Mouse (Mus musculus) cerebellum, adult 11-12 months (tissue): ENCODE results near the gene 4933405L10Rik.

Experiments
- DNase-seq: peaks from one replicate; pipeline ENCODE4 v3.0.0; 2022

4933405L10Rik gene

DNA sequence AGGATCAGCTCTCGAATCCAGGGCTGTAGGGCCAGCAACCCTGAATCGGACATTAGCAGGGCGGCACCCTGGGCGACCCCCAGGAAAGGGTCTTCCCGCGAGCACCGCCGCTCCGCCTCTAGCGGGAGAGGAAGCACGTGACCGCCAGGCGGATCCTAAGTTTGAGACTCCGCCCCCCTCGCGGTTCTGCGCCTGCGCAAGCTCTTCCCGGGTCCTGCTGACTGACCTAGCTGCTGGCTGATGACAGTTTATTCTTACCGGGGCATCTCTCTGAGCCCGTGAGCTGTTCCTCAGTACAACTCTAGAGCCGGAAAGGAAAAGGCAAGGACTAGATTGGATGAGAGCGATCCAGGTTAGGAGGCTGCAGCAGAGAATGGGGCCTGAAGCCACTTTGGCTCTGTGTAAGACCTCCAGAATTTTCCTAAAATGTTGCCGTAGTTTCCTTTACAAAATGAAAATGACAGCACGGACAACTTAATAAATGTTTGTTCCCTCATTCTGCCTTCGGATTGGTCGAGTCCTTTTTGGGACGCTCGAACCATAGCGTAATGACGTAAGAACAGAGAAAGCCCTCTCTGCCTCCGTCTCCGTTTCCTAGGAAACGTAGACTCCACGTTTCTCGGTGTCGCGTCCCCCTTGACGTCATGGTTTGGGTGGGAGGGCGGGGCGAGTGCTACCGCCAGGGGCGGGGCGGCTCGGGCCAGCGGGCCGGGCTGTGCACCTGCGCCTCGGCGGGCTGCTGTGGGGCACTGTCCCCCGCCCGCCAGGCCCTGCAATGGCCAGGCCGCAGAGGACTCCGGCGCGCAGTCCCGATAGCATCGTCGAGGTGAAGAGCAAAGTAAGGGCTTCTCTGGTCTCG is 6.3 kb upstream of the 4933405L10Rik start, which contains the start of the genes Acd and Pard6a:
TSS of gene Acd (minus strand) at position 137 of the 859 bp plus-strand sequence.
TSS of gene Pard6a (plus strand) at position 183 of the 859 bp plus-strand sequence.
- DNase-seq = peak; percentile 95

DNA sequence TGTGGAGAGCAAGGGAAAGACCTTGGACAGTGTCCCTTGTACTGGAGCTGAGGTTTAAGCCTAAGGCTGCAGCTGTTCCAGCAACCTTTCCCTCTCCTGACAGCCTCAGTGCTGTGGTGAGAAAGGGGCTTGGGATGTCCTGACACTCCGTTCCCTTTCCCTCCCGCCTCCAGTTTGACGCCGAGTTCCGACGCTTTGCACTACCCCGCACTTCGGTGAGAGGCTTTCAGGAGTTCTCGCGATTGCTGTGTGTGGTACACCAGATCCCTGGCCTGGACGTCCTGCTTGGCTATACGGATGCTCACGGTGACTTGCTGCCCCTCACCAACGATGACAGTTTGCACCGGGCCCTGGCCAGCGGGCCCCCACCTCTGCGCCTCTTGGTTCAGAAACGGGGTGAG is 5.5 kb upstream of the 4933405L10Rik start:
- DNase-seq = peak; percentile 70

DNA sequence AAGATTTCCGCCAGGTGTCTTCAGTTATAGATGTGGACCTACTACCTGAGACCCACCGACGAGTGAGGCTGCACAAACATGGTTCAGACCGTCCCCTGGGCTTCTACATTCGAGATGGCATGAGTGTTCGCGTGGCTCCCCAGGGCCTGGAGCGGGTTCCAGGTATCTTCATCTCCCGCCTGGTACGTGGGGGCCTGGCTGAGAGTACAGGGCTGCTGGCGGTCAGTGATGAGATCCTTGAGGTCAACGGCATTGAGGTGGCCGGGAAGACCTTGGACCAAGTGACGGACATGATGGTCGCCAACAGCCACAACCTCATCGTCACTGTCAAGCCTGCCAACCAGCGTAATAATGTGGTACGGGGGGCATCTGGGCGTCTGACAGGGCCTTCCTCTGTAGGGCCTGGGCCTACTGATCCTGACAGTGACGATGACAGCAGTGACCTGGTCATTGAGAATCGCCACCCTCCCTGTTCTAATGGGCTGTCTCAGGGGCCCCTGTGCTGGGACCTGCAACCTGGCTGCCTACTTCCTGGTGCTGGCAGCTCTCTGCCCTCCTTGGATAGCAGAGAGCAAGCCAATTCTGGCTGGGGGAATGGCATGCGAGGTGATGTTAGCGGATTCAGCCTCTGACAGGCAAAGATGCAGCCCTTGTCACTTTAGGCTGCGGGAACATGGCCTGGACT is 4.6 kb upstream of the 4933405L10Rik start:
- DNase-seq = peak; percentile 72

DNA sequence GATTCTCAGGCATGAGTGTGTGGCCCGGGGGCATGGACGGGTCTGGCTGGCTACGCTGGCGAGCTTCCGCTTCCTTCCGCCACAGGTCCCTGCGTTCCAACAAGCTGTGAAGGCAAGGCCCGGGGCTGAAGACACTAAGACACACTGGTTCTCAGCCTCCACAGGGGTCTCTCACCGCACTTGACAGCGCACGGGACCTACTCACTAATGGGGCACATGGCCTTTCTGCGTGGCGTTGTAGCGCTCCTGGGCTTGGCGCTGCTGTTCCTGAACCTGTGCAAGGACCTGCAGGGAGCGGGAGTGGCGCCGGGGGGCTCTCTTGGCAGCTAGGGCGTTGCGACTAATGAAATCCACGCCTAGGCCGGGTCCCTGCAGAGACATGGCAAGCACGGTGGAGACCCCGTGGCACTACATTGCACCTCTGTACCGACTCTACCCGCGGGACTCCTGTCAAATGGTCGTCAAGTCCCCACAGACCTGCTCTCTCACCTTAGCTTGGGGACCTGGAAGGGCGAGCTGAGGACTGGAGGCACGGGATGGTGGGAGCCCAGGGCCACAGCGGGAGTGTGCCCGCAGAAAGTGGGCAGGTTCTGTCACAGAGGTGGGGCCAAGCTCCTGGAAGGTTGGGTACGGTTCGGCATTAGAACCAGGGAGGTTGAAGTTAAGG is 3.2 kb upstream of the 4933405L10Rik start:
- peak; percentile 75 for DNase-seq

DNA sequence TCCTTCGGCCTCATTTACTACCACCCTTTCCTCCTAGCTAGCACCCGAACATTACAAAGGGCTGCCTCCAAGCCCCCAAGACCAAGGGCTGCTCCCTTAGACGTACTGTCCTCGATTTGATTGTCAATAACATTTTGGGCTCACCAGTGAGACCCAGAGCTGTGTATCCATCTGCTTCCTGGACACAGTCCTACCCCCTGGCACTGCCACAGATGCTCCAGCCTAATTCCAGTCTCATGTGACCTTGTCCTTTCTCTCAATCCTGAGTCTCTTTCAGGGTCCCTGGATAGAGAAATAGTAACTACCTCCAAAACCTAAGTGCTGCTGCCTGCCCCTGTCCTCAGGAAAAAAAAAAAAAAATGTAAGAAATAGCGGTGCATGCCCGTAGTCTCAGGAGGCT is 2.5 kb upstream of the 4933405L10Rik start:
- DNase-seq = peak; percentile 91

DNA sequence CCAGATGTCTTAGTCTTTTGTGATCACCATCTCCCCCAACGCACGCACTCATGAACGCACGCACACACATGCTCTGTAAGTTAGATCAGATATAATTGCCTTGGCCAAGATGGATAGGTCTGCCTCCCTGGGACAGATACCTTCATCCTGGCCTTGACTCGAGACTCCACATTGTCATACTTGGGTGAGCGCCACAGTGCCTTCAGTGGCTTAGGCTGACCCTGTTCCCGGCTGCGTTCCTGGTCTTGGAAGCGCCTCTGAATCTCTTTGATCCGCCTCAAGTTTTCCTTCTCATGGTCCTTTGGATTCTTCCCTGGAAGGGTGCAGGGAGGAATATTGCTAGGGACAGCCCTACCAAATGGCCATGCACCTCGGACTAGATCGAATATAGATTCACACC is 1.0 kb upstream of the 4933405L10Rik start:
- DNase-seq = peak; percentile 63

DNA sequence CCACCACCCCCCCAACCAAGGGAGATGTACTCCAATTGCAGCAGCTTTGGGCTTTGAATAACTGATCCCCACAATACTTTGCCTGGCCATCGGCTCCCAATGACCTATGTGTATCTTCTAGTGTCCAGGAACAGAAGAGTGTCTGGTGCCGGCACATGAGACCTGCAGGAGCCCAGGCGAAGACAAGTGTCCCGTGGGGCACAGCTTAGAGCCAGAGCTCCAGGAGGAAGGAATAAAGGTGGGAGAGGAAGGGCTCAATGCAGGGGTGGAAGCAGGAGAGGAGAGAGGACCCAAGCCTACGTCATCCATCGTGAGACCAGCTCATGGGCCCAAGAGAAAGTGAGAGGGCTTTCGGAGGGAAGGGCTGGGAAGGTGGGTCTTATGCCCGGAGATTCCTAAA is 1.2 kb downstream of the 4933405L10Rik start:
- peak; percentile 48 for DNase-seq

DNA sequence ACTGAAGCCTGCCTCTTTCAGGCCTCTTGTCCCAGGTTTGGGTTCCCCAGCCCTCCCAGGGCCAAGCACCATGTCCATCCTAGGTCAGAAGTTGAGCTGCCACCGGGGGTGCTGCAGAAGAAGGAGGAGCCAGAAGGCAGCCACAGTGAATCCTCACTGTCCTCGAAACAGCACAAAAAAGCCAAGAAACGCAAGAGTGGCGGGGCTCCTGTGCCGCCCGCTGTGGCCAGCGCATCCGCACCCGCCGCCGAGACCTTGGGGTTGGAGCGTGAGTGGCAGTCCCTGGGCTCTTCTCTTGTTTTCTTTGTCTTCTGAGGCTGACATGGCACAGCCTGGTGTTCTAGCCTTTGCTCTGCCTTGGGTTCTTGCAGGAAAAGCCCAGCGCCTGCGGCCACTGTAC is 1.9 kb downstream of the 4933405L10Rik start:
- DNase-seq = peak; percentile 51

DNA sequence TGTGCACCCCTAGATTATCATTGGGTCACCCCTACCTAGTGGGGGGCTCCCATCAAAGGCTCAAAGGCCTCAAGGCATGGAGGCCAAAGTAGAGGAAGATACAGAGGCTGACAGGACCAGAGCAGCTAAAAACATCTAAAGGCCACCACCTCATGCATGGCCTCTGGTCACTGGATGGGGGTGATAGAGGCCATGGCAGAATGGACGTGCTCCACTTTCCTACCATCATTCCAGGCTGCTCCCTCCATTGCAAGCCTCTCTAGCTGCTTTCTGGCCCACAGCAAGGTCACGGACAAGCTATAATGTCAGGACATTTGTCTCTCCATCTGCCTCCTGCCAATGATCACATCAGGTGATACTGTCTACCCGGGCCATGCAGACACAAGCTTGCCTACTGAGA is 4.8 kb downstream of the 4933405L10Rik start:
- no peak for DNase-seq

DNA sequence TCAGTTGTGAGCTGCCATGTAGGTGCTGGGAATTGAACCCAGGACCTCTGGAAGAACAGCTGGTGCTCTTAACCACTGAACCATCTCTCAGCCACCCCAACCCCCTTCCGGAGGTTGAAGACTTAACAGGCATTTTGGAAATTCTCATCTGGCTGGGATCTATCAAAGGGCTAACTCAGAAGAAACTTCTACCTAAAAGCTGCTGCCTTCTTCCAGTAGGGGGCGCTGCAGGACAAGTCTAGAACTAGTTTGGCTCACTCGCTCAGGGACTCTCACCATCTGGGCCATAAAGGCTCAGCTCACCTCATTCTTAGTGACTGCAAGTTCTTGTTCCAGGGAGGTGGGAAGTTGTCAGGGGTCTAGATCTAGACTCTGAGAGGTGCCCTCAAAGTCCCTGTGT is 6.7 kb downstream of the 4933405L10Rik start:
- DNase-seq = peak; percentile 79

DNA sequence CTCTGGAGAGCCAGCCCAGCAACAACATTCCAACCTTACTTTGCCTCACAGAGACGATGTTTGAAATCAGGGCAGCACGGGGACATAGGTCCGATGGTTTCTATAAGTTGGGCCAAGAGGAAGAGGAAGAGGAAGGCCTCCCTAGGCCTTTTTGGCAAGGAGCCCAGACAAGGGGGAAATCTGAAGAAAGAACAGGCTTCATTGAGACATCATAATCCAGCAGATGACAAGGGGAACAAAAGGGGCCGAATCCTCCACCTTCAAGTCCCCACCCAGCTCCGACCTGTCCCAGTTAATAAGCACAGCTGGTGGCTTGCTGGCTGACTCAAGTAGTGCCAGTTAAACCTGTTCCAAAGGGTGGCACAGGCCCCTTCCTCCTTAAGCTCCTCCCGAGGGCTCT is 7.6 kb downstream of the 4933405L10Rik start:
- DNase-seq = peak; percentile 12

DNA sequence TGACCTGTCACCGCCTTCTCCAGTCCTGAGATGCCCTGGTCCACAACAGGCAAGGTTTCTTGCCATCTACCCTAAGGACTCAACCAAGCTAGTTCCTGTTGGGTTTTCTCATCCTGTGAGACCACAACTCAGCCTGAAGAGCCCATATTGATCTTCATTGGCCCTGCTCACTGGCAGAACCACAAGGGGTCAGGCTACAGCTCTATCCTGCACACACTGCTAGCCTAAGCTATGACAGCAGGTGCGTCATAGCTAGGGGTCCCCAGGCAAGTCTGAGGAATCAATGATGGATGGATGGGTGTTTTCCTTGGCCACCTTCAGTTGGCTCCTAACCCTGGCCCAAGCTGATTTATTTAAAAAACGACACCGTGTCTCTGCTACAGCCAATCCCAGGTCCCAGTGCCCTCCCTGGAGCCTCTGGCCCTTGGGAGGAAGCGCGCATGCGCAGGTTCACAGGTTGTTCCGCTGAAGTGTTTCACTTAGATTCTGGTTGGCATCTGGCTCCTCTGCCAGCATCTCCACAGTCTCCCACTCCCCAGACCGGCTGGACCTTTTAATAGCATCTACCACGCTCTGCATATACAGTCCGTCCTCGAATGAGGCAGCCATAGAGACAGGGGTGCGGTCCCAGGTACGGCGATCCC is 9.0 kb downstream of the 4933405L10Rik start:
- DNase-seq = no peak

DNA sequence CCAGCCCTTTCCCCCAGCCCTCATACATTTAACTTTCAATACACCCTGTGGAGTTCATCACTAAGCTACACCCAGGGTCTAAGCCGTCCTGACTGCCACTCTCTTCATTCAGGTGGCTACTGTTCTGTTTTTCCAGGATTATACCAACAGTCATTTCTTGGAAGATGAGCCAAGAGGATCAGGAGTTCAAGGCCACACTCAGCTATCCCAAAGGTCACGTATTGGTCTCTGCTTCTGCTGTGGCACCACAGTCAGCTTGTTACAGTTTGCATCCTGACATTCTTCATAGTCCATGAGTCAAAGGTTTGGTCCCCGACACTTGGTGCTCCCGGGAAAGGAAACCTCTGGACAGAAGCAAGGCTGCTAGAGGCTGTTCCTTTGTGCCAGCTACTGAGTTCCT is 12.2 kb downstream of the 4933405L10Rik start:
- DNase-seq = no peak

DNA sequence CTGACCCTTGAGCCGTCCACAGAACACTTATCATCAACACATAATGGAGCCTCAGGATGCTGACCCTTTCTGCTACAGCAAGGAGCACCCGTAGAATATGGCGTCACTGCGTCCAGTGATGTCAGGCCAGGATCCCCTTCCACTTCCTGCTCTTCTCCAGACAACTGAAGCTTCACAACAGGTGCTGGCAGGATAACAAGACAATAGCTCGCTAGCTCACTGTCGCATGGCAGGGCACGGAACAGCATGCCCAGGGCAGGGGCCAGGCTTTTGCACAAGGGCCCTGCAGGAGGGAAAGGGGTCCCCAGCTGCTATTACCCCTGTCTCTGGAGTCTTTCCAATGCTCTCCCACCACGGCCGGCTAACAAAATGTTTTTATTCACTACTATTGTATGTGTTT is 15.4 kb downstream of the 4933405L10Rik start:
- peak; percentile 14 for DNase-seq

DNA sequence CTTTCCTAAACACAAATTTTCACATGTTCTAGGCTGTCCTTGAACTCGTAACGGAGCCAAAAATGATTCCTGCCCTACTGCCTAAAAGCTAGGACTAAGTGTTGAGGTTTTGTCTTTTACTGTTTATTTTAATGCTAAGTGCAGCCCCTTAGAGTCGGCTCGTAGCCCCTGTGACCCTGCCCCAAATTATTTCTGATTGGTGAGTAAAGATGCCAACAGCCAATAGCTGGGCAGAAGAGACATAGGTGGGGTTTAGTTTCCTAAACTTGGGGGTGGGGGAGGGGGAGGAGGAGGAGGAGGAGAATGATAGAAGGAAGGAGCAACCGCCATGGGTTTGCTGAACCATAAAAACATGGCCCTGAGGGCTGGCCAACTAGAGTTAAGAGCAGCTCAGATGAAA is 18.3 kb downstream of the 4933405L10Rik start:
- no peak for DNase-seq

DNA sequence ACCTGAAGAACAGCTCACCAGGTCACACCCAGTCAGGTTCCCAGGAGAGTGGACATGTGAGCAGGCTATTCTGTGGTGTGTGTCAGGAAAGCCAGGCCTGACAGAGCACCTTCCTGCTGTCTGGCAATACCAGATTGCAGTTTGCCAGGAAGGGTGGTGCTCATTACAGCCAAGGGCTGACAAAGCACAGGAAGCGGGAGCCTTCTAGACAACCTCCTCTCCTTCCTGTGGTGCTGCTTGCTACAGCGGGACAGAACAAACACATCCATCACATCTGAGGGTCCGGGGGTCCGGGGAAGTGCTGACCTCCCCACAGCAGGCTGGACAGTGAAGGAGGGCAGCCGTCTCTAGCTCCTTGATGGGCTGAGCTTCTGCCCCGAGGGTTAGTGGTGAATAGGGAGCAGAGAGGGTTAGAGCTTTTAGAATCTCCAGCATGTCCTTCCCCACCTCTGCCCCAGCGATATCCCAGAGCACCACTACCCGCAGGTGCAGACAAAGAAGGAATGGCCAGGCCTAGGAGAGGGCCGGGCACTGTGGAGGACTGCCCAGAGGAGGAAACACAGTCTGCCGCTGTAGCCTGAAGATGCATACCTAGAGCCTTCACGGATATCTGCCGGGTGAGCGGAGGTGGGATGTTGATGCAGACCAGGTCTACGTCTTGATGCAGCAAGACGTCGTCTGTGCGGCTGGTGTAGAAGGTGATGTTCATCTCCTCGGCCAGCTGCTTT is 20.1 kb downstream of the 4933405L10Rik start:
- DNase-seq = no peak

DNA sequence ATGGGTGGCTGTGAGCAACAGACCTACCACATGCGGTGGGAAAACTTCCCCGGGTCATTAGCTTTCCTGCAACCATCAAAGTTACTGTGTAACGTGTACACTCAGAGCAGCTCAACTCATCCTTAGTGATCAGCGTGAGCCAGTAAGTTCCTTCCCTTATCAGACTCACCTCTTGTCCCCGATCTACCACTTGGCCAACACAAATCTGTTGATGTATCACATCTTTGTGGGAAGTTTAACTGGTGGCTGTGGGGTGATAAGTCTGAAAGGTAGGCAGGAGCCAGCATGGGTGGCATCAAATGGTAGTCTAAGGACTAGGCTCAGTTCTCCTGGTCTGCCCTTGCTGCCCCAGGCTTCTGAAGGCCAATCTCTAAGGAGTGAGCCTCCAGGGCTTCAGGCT is 24.7 kb downstream of the 4933405L10Rik start:
- DNase-seq = no peak

DNA sequence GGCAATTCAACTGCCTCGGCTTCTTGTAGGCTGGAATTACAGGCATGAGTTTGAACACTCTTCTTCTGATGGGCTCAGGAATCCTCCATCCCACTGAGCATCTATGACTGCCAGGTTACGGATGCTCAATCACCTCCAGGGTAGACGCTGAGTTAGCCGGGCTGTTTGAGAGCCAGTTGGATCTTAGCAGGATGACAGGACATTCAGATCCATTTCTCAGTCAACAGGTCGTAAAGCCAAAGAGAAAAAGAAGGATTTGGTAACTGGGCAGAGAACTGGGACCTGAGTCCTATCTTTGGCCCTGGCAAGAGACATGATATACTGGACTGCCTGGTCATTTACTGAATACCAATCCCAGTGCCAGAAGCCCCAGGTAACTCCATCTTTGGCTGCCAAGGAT is 31.8 kb downstream of the 4933405L10Rik start:
- no peak for DNase-seq

DNA sequence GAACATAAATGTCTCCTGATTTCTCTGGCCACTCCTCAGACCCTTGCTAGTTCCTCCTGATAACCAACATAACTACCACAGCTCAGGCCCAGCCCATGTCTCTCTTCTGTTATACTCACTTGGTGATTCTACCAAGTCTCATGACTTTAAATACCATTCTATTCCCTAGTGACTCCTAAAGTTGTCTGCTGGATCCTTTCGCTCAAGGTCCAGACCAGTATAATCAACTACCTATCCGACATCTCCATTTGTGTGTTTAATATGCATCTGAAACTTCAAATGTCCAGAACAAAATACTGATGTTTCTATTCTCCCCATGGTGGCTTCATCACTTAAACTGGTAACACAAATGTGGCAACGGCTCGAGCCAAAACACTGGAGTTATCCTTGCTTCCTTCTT is 35.8 kb downstream of the 4933405L10Rik start:
- DNase-seq = no peak

DNA sequence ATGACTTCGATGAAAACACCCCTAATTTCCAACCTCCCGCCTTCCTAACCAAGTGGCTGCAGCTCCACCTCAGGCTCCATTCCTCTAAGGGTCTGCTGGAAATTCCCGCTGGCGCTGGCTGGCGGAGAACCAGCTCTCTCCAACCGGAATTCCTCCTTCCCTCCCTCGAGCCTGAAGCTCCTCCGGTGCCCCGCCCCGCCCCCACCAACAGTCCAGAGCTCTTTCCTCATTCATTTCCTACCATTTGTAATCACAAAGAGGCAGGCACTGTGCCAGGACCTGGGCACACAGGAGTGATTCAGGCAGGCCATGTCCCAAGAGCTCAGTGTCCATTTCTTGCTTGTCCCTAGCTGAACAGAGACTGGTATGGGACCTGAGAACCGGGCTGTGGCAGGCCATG is 43.2 kb downstream of the 4933405L10Rik start:
- DNase-seq = peak; percentile 52

DNA sequence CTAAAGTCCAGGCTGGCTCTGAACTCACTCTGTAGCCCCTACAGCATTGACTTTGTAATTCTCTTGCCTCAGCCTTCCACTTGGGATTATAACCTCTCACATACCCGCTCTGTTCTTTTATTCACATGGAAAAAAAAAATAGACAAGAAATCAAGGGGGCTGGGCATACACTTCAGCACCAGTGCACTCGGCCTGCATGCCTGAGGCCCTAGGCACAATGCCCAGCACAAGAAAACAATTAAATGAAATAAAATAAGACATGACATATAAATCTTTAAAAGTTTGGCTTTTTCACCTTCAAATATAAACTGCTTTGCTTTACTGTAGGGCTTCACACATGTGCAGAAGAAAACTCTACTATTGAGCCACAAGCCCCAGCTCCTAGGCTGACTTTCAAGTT is 46.5 kb downstream of the 4933405L10Rik start:
- DNase-seq = no peak

DNA sequence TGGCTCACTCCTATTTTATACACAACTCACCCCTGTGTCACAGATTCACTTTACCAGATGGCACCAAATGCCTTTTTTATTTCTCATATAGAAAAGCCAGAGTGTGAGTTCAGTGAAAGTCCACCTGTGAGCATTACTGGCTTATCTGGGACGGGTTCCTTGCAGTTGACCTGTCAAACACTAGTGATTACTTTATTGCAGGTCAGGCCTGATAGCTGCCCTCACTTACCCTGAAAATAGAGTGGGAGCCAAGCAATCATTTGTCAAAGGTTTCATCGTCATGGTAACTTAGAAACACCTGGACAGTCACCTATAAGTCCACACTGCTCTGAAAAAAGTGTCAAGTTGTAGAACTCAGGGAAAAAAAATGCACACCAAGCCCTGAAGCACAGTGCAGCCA is 47.2 kb downstream of the 4933405L10Rik start:
- DNase-seq = no peak
